Mouse (Mus musculus) ovary, adult 10 weeks (tissue): ENCODE data around the gene Zbtb39. TPM values are rescaled to one million over a fixed set of nuclear protein-coding genes. Genes with fewer than 3 reads are reported as not detected.

Experiments used
- polyA plus RNA-seq: library from polyadenylated mRNA; stranded (reverse); fragments of 350-450 nt; fragmentation: Illumina TruSeq; extraction: RNeasy Lipid Tissue Mini Kit (QIAGEN cat#74804); gene quantifications from one replicate; pipeline ENCODE4 v1.2.3, GENCODE M21; 2014

Zbtb39 gene
- 4.6 TPM for polyA plus RNA-seq

DNA sequence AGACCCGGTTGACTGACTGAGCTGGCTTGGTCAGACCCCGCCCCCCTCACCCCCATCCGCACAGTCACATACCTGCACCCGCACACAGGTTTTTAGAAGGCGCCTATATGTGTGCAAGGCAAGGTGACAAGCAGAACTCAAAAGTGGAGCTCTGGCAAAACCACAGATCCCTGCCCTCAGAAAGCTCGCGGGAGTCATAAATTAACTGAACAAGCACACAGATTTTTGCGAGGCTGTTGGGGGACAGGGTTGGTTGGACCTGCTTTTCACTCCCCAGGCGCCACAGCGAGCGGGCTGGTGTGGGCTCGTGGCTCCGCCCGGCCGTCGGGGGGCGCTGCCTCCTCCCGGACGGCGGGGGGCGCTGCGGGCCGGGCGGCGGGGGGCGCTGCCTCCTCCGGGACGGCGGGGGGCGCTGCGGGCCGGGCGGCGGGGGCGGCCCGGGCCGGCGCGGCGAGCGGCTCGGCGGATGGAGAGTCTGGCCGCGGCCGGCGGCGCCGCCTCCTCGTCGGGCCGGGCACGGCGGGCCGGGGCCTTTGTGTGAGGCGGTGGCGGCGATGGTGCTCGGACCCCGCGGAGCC lies at the start of gene Zbtb39:
Gene Zbtb39, plus strand, starts transcription at position 456 of the 578 bp plus-strand sequence.

GRCm38 (mm10) chr10:127704766-127705220 lies 34.5 kb upstream of the Zbtb39 start, which contains the start of gene Myo1a:
Gene Myo1a (plus strand): TSS chr10:127705170.

DNA sequence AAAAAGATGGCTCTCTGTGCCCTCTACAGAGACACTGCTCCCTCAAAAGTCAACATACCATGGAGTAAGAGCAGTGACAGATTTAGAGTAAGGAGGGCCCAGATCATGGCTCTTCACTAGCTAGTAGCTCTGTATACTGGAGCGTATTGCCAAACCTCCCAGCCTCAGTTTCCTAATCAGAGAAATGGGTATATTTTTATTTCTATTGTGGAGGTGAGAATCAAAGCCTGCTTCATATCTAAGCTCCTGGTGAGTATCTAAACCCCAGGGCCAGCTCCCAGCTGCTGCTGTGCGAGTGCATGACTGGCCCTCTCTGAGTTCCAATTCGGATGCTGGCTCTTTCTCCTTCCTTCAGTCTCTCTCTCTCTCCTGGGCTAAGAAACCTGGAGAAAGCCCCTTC lies 15.2 kb upstream of the Zbtb39 start, which contains the start of gene Tac2:
Gene Tac2, plus strand, starts transcription at position 301 of the 400 bp plus-strand sequence.

GRCm38 (mm10) chr10:127751548-127751947 lies 12.2 kb downstream of the Zbtb39 start, which contains the start of gene Gpr182:
Gene Gpr182 (minus strand): TSS chr10:127751732.

DNA sequence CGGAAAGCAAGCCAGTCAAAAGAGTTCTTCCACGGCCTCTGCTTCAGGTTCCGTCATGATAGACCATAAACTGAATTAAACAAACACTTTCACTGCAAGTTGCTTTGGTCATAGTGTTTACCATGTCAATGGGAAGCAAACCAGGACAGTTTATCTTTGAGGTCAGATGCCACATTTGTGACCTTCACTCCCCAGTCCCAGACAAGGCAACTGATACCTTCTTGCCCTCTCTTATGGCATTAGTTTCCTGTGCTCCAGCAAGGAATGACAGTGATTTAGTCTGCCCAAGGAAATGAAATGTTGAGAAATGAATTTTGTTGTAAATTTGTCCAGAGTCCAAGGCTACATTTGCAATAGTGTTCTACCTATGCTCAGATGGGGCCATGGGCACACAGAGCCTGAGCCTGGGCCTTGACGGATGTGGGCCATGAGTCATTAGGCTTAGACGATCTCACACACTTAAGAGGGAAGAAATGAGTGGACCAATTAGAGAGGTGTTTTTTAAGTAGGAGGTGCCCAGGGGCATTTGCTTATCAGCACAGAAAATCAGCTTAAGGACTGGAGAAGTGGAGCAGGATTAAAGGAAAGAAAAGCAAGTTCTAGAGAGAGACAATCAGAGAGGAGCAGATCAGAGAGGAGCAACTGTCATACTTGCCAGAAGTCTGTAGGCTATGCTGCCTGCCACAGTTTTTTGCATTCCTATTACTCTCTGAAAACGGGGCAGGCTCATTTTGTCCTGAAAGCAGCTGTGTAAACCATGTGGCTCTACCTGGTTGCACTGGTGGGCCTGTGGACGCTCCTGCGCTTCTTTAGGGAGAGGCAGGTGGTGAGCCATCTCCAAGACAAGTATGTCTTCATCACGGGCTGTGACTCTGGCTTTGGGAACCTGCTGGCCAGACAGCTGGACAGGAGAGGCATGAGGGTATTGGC lies 20.1 kb downstream of the Zbtb39 start, which contains the start of the genes Rdh1 and Rdh16f1:
Gene Rdh1, plus strand, starts transcription at position 541 of the 930 bp plus-strand sequence.
Gene Rdh16f1, plus strand, starts transcription at position 607 of the 930 bp plus-strand sequence.

GRCm38 (mm10) chr10:127776011-127776410 lies 36.7 kb downstream of the Zbtb39 start, which contains the start of gene Rdh9:
Gene Rdh9 (plus strand): TSS chr10:127776386.

Other genes starting within 250 kb of the Zbtb39 start
- not detected for gene Stac3, start 237.9 kb upstream of the Zbtb39 start, polyA plus RNA-seq
- not detected for gene Ndufa4l2, start 224.6 kb upstream of the Zbtb39 start, polyA plus RNA-seq
- 2.8 TPM for gene Shmt2, start 217.1 kb upstream of the Zbtb39 start, polyA plus RNA-seq
- gene Nxph4, start 205.0 kb upstream of the Zbtb39 start, polyA plus RNA-seq: not detected
- gene Lrp1, start 118.4 kb upstream of the Zbtb39 start, polyA plus RNA-seq: 12.3 TPM
- 22.9 TPM for gene Stat6, start 96.6 kb upstream of the Zbtb39 start, polyA plus RNA-seq
- 19.4 TPM for gene Nemp1, start 72.6 kb upstream of the Zbtb39 start, polyA plus RNA-seq
- 3.2 TPM for gene Nab2, start 71.0 kb upstream of the Zbtb39 start, polyA plus RNA-seq
- 0.17 TPM for gene Myo1a, start 34.4 kb upstream of the Zbtb39 start, polyA plus RNA-seq
- gene Tac2, start 15.1 kb upstream of the Zbtb39 start, polyA plus RNA-seq: not detected
- gene Gpr182, start 12.2 kb downstream of the Zbtb39 start, polyA plus RNA-seq: 0.71 TPM
- gene Rdh1, start 20.2 kb downstream of the Zbtb39 start, polyA plus RNA-seq: 1.4 TPM
- gene Rdh16f1, start 20.2 kb downstream of the Zbtb39 start, polyA plus RNA-seq: not detected
- gene Rdh9, start 36.8 kb downstream of the Zbtb39 start, polyA plus RNA-seq: 4.1 TPM
- gene Rdh16, start 61.6 kb downstream of the Zbtb39 start, polyA plus RNA-seq: 0.14 TPM
- gene Rdh19, start 110.4 kb downstream of the Zbtb39 start, polyA plus RNA-seq: not detected
- not detected for gene Rdh16f2, start 126.9 kb downstream of the Zbtb39 start, polyA plus RNA-seq
- not detected for gene Rdh7, start 149.3 kb downstream of the Zbtb39 start, polyA plus RNA-seq
- 0.46 TPM for gene Sdr9c7, start 159.0 kb downstream of the Zbtb39 start, polyA plus RNA-seq